ENCODE assay signal across 28 mouse cellular contexts in the genomic region with DNA sequence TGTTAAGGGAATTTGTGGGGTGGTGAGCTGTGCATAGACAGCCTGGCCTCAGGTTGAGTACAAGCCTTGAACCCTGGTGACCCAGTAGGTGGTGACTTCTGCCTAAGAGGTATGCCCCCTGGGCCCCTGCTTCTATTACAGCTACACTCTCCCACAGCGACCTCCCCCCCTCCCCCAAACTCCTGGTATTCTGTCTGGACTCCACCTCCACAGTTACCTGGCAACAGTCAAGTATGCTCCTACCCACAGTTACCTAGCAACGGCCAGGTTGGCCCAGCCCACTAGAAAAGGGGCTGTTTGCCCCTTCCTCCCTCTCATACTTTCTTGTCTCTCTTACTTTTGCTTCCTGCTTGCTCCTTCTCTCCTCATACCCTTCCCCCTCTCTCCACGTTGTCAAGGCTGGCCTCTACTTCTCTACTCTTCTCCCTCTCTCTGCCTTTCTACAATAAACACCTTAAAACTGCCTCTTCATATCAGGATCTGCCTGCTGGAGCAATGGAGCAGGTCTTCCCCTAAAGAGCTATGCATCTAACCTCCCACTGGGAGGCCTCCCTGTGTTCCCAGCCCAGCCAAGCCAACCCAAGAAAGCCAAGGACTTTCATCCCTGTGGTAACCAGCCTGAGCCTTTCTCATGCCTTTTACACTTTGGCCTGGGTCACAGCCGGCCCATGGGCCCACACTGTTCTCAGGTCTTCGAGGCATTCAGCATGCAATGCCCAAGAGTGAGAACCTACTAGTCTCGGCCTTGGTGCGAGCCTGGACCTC.
DNase-seq lines count a peak whose midpoint lies in the region; ATAC-seq lines count a peak whose summit lies in the region.
"Had no signal": no experiment of that assay in that cellular context is flagged by ENCODE, and none has a peak within 500 bp of the region (broad histone marks: within the 10 kb centered on the region; RNA-seq: fewer than 3 reads in every experiment).

No protein-coding gene starts in this region.

- no peak; the same call in 1 of the 2 replicates for ATAC-seq in hindbrain, embryonic 12.5 days (ENCODE audit: low FRiP score)
- ATAC-seq in midbrain, embryonic 11.5 days (ENCODE audit: low FRiP score), result 0 out of 2 replicates have a peak, but pooled peaks have one; percentile 19
- no peak for ATAC-seq in midbrain, embryonic 16.5 days

- no peak overlapping the region for H3K4me2 ChIP-seq in hindbrain, embryonic 12.5 days (replicated peaks)
- H3K4me2 ChIP-seq in midbrain, embryonic 11.5 days, result no peak overlapping the region
- no peak overlapping the region for H3K4me2 ChIP-seq in midbrain, embryonic 16.5 days (ENCODE audit: low read length)
- H3K4me2 ChIP-seq: embryonic facial prominence, embryonic 13.5 days; heart, embryonic 13.5 days; hindbrain, embryonic 13.5 days; kidney, embryonic 15.5 days; limb, embryonic 15.5 days; liver, embryonic 15.5 days had no signal

- H3K9ac ChIP-seq in hindbrain, embryonic 12.5 days, result no peak overlapping the region
- no peak overlapping the region for H3K9ac ChIP-seq in midbrain, embryonic 11.5 days (ENCODE audit: low read length)
- no peak overlapping the region for H3K9ac ChIP-seq in midbrain, embryonic 16.5 days (ENCODE audit: low read depth, low read length)
- H3K9ac ChIP-seq: embryonic facial prominence, embryonic 13.5 days; heart, embryonic 13.5 days; hindbrain, embryonic 13.5 days; kidney, embryonic 15.5 days; limb, embryonic 15.5 days; liver, embryonic 15.5 days had no signal

- peaks cover 10% of the 10 kb centered on the region for H3K4me1 ChIP-seq in hindbrain, embryonic 10.5 days (replicated peaks)
- H3K4me1 ChIP-seq in hindbrain, embryonic 12.5 days, result no peaks in the 10 kb centered on the region
- H3K4me1 ChIP-seq in midbrain, embryonic 11.5 days (ENCODE audit: control insufficient read depth, insufficient read depth, low read length), result no peaks in the 10 kb centered on the region
- no peaks in the 10 kb centered on the region for H3K4me1 ChIP-seq in midbrain, embryonic 16.5 days (ENCODE audit: control insufficient read depth, insufficient read depth, low read length)
- H3K4me1 ChIP-seq: embryonic facial prominence, embryonic 13.5 days; heart, embryonic 13.5 days; hindbrain, embryonic 13.5 days; kidney, embryonic 15.5 days; limb, embryonic 15.5 days; liver, embryonic 15.5 days; megakaryocyte, embryonic 14.5 days had no signal

- H3K4me3 ChIP-seq in hindbrain, embryonic 10.5 days, result no peak overlapping the region
- H3K4me3 ChIP-seq in hindbrain, embryonic 12.5 days, result no peak overlapping the region
- no peak overlapping the region for H3K4me3 ChIP-seq in midbrain, embryonic 11.5 days (ENCODE audit: low read depth, low read length)
- H3K4me3 ChIP-seq in midbrain, embryonic 16.5 days (ENCODE audit: low read depth, low read length), result no peak overlapping the region
- H3K4me3 ChIP-seq: embryonic facial prominence, embryonic 13.5 days; heart, adult 2 months; heart, embryonic 13.5 days; hindbrain, embryonic 13.5 days; kidney, embryonic 15.5 days; limb, embryonic 15.5 days; liver, embryonic 15.5 days; megakaryocyte, embryonic 14.5 days had no signal

- H3K27me3 ChIP-seq in hindbrain, embryonic 10.5 days (ENCODE audit: insufficient read depth, poor library complexity, severe bottlenecking), result no peaks in the 10 kb centered on the region
- H3K27me3 ChIP-seq in hindbrain, embryonic 12.5 days, result no peaks in the 10 kb centered on the region
- H3K27me3 ChIP-seq in midbrain, embryonic 11.5 days (ENCODE audit: control insufficient read depth, insufficient read depth, low read length), result no peaks in the 10 kb centered on the region
- H3K27me3 ChIP-seq in midbrain, embryonic 16.5 days (ENCODE audit: control insufficient read depth, insufficient read depth, low read depth, low read length), result no peaks in the 10 kb centered on the region
- H3K27me3 ChIP-seq: CH12.LX; embryonic facial prominence, embryonic 13.5 days; heart, embryonic 13.5 days; hindbrain, embryonic 13.5 days; kidney, embryonic 15.5 days; limb, embryonic 15.5 days; liver, embryonic 15.5 days; megakaryocyte, embryonic 14.5 days had no signal

- peaks cover 3% of the 10 kb centered on the region; the same call in 1 of the 2 replicates for H3K9me3 ChIP-seq in hindbrain, embryonic 10.5 days
- no peaks in the 10 kb centered on the region for H3K9me3 ChIP-seq in hindbrain, embryonic 12.5 days (replicated peaks)
- H3K9me3 ChIP-seq in midbrain, embryonic 11.5 days (ENCODE audit: control insufficient read depth, low read length), result no peaks in the 10 kb centered on the region
- H3K9me3 ChIP-seq in midbrain, embryonic 16.5 days (replicated peaks; ENCODE audit: control insufficient read depth, low read length, poor library complexity, severe bottlenecking), result no peaks in the 10 kb centered on the region
- H3K9me3 ChIP-seq: embryonic facial prominence, embryonic 13.5 days; heart, embryonic 13.5 days; hindbrain, embryonic 13.5 days; kidney, embryonic 15.5 days; limb, embryonic 15.5 days; liver, embryonic 15.5 days had no signal

- no peaks in the 10 kb centered on the region for H3K36me3 ChIP-seq in hindbrain, embryonic 10.5 days
- H3K36me3 ChIP-seq in hindbrain, embryonic 12.5 days, result no peaks in the 10 kb centered on the region
- H3K36me3 ChIP-seq in midbrain, embryonic 11.5 days (ENCODE audit: control insufficient read depth, insufficient read depth, low read length), result no peaks in the 10 kb centered on the region
- no peaks in the 10 kb centered on the region for H3K36me3 ChIP-seq in midbrain, embryonic 16.5 days (ENCODE audit: control insufficient read depth, insufficient read depth, low read length)
- H3K36me3 ChIP-seq: embryonic facial prominence, embryonic 13.5 days; heart, embryonic 13.5 days; hindbrain, embryonic 13.5 days; kidney, embryonic 15.5 days; limb, embryonic 15.5 days; liver, embryonic 15.5 days had no signal

- peak; percentile 10 for DNase-seq in hindbrain, embryonic 10.5 days (ENCODE audit: low spot score)
- DNase-seq in midbrain, embryonic 11.5 days (ENCODE audit: low spot score, missing footprints), result peak; percentile 67
- peak; percentile 11 for DNase-seq in WW6 (ENCODE audit: low read depth, low spot score)
- no peak for DNase-seq in layer of hippocampus, adult 11-12 months (ENCODE audit: low spot score)
- DNase-seq in left cerebral cortex, adult 18-20 months (ENCODE audit: low spot score in 2 of 2), result no peak
- DNase-seq: adrenal gland, postnatal 36 days; B cell, adult 2 months; cerebellum, adult 9-10 months; gastrocnemius, postnatal 36 days; heart, adult 2 months; heart, postnatal 14 days; kidney, adult 11 months; left cerebral cortex, postnatal 4 days; lung, postnatal 36 days; retina, postnatal 1 day; right cerebral cortex, postnatal 25 days; spleen, adult 18-20 months; thymus, postnatal 14 days had no signal

- 55% methylated on average over 7 of the region's 7 CpGs for WGBS in hindbrain, embryonic 10.5 days
- 58% methylated on average over 7 of the region's 7 CpGs for WGBS in hindbrain, embryonic 12.5 days
- WGBS in midbrain, embryonic 11.5 days, result 60% methylated on average over 7 of the region's 7 CpGs
- 61% methylated on average over 7 of the region's 7 CpGs for WGBS in midbrain, embryonic 16.5 days

- H3K27ac ChIP-seq in hindbrain, embryonic 10.5 days, result peak overlapping the region; percentile 69
- no peak overlapping the region for H3K27ac ChIP-seq in hindbrain, embryonic 12.5 days
- no peak overlapping the region for H3K27ac ChIP-seq in midbrain, embryonic 11.5 days (ENCODE audit: low read depth, low read length)
- H3K27ac ChIP-seq in midbrain, embryonic 16.5 days (ENCODE audit: low read length), result no peak overlapping the region
- H3K27ac ChIP-seq: embryonic facial prominence, embryonic 13.5 days; heart, adult 2 months; heart, embryonic 13.5 days; hindbrain, embryonic 13.5 days; kidney, embryonic 15.5 days; limb, embryonic 15.5 days; liver, embryonic 15.5 days had no signal

Comparison
In these comparisons a context has a peak if more than half of its experiments do, and no peak if none do; other contexts are left out.
1. DNase-seq: peak in hindbrain, embryonic 10.5 days (single experiment), midbrain, embryonic 11.5 days (single experiment) and WW6 (single experiment); none in layer of hippocampus, adult 11-12 months (single experiment) and left cerebral cortex, adult 18-20 months (0 of 2).